Mouse (Mus musculus) liver, postnatal 0 days (tissue): ENCODE results near the gene Gm10643.

ENCODE experiments used
- CTCF ChIP-seq: sonication (generic); IDR thresholded peaks from 2 replicates; pipeline ENCODE4 v1.5.1; 2016; ENCODE audit warnings: antibody characterized with exemption, low read depth
- EP300 ChIP-seq: IDR thresholded peaks from 2 replicates; pipeline ENCODE4 v1.6.1; 2016; ENCODE audit warnings: antibody characterized with exemption, low read depth, mild to moderate bottlenecking

DNA sequence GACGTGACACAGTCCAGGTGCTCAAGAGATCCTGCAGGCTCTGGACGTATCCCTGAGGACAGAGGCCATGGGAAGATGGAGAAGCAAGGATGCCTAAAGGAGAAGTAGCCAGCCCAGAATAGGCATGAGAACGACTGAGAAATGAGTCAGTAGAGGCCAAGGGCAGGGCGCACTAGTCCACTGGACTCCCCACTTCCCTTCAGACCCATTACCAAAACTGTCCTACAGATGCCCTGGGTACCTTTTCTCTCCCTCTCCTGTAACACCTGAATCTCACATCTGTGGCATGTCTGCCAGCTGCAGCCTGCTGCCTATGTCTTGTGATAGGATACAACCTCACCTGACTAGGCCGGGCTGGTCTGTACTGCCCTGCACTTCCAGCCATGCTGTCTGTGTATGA is 5.3 kb upstream of the Gm10643 start:
- no peak for TF ChIP-seq EP300
- TF ChIP-seq CTCF, result no peak
